Mouse (Mus musculus): Measurements from ENCODE around the gene Calr. TPM values are rescaled to one million over a fixed set of nuclear protein-coding genes. Genes with fewer than 3 reads are reported as not detected.

The Calr gene
- polyA plus RNA-seq (2012; rRNA removed) = 402 and 404 TPM in 2 replicates

DNA sequence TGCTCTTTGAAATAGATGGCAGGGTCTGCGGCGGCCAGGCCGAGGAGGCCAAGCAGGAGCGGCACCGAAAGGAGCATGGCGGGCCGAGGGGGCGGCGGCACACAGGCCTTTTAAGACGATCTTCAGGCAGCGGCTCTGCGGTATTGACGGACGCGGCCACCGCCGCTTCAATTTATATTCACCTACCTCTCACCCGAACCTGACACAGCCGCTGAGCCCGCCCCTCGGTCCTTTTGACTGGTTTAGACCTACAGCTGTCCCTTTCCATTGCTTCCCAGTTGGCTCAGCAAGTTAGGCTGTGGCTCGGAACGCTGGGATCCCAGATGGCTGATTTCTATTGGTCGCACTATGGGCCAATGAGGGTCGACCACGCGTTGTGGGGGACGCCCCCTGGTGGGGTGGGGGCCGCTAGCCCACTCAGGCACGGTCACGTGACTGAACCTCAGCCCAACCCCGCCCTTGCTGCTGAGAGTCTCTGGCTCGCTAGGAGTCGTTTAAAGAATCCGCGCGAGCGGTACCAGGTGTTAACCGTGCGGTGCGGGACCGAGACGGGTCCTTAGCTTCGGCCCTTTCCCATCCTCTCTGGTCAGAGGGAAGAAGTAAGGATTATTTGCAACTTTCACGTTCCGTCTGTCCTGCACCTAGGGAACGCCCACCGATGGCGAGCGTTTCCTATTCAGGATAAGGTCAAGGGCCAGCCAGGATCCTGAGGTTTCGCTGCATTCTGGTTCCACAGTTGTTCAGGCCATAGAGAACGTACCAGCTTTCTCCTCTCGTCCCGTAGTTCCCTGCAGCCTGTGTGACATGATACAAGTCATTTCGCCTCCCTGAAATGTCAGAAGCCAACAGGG lies at the start of gene Calr:
Gene Calr (minus strand): TSS at position 213 of the 851 bp plus-strand sequence.
- 1% methylated on average over 55 of the region's 55 CpGs for WGBS
- peak; percentile 98 for DNase-seq (ENCODE audit: low read depth, low spot score)

DNA sequence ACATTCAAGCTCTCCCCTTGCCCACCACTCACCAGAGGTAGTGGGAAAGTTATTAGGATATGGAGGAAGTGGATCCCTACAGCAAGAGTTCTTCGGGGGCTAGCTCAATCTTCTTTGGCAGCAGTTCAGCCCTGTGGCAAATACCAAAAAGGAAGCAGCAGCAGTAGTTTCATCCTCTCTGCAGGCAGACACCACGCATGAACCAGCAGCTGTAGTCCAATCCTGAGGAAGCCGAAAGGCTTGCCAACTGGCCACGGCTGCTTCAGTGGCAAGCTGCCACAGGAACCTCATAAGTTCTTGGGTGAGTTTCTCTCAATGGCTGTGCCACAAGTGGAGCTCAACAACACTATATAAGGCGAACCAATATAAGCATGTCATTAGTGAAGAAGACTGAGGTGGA lies 49.2 kb upstream of the Calr start:
- DNase-seq (ENCODE audit: low read depth, low spot score) = no peak
- WGBS = 81% methylated on average over 5 of the region's 5 CpGs

DNA sequence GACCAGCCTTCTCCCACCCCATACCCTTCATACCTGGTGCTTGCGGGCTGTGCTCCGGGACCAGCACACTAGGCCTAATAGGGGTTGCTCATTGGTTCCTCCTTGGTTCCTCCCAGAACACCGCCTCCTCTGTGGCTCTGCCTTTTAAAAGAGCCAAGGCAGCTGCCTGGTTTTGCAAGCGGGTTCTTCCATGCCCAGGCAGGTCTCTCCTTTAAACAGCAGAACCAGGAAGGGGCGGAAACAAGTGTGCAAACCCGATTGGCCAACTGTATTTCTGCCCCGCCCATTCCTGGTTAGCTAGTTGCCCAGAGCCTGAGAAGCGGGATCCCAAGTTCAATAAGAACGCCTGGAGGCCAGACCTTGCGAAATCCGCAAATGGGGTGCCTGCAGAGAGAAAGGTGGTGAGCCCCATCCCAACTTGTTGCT lies 47.0 kb upstream of the Calr start, which contains the start of gene Gcdh:
Gene Gcdh (minus strand): TSS at position 213 of the 426 bp plus-strand sequence.
- DNase-seq (ENCODE audit: low read depth, low spot score) = peak; percentile 99
- 0% methylated on average over 11 of the region's 11 CpGs for WGBS

DNA sequence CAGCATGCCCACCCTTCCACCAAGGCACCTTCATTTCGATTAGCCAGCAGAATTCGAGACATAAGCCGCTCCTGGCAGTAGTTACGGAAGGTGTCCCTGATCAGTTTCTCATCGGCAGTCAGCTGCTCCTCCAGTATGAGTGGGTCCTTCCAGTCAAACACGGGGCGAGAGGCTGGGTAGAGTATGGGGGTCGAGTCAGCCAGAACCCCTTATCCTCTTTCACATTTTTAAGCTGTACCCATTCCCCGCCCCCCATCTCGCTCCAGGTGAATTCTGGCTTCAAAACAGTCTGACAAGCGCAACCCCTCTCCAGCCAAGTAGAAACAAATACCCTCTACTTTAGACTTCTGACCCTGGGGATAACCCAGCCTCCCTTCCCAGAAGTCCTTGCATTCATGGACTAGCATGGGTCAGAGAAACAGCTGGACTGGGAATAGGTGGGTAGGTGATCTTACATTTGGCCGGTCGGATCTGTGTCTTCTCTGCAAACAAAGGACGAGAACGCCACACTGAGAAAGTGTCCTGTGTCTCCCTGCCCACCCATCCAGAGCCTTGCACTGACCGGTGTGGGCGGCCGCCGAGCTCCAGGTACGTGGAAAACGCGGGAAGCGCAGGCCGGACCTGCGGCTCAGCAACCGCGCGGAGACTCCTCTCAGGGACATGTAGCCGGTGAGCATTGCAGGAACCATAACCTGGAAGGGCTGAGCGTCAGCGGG lies 46.4 kb upstream of the Calr start:
- DNase-seq (ENCODE audit: low read depth, low spot score) = no peak
- WGBS = 12% methylated on average over 31 of the region's 31 CpGs

DNA sequence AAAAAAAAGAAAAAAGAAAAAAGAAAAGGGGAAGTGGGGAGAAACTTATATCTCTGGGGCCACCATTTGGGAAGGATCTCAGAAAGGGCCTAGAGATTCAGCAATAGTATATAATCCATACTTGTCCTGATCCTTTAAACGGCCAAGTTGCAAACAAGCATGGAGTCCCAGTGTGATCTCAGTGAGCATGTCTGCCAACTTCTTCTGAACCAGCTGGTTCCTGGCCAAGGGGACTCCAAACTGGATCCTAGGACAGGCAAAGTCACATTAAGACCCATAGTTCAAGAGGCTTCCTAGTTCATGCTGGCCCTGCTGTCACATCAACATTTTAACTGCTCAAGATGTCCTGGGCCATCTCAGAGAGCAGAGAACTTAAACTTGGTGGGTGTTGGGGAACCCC lies 42.4 kb upstream of the Calr start:
- no peak for DNase-seq (ENCODE audit: low read depth, low spot score)
- 86% methylated on average over 1 of the region's 1 CpGs for WGBS

DNA sequence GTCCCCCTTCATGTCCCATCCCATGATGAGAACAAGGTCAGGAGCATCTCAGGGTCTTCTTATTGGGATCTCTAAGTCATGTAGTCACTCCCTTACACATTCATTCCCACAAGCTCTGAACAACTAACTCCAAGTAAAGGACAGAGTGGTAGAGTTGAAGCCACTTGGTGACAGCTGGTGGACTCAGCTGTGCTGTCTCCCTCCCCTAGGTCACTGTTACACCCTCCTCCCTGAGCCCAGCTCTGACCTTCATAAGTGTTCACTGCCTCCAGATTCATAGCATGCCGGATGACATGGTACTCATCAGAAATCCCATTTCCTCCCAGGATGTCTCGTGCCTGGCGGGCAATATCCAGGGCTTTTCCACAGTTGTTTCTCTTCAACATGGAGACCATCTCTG lies 41.5 kb upstream of the Calr start:
- 93% methylated on average over 3 of the region's 3 CpGs for WGBS
- no peak for DNase-seq (ENCODE audit: low read depth, low spot score)

DNA sequence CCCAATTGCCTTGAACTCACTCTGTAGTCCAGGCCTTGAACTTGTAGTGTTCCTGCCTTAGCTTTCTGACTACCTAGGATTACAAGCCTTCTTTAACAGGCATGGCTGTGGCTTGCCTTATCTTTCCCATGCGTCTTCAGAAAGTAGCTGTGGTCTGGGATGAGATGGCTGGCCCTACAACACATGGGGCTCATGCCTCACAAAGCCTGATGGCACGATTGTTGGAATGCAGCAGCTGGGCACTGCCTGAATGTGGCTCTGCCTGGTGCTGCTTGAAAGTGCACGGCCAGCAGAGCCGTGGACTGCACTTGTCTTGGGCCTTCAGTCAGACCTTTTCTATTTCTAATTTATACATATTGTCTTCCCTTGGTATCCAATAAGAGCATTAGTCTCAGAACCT lies 38.0 kb upstream of the Calr start:
- 86% methylated on average over 4 of the region's 4 CpGs for WGBS
- DNase-seq (ENCODE audit: low read depth, low spot score) = no peak

DNA sequence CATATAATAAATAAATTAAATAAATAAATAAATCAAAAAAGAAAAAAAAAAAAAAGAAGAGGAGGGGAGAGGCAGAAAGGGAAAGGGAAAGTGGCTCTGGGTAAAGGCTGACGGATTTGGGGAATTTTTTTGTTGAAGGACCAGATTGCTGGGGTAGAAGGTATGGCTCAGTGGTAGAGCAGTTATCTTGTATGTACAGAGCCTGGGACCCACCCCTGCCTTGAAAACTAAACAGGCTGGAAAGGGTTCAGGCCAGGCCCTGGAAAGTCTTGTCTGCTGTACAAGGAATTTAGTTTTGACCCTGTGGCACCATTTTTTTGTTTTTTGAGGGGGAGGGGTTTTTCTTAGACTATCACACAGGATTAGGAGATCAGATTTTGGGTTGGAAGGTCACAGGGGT lies 32.2 kb upstream of the Calr start:
- WGBS = 79% methylated on average over 1 of the region's 1 CpGs
- no peak for DNase-seq (ENCODE audit: low read depth, low spot score)

DNA sequence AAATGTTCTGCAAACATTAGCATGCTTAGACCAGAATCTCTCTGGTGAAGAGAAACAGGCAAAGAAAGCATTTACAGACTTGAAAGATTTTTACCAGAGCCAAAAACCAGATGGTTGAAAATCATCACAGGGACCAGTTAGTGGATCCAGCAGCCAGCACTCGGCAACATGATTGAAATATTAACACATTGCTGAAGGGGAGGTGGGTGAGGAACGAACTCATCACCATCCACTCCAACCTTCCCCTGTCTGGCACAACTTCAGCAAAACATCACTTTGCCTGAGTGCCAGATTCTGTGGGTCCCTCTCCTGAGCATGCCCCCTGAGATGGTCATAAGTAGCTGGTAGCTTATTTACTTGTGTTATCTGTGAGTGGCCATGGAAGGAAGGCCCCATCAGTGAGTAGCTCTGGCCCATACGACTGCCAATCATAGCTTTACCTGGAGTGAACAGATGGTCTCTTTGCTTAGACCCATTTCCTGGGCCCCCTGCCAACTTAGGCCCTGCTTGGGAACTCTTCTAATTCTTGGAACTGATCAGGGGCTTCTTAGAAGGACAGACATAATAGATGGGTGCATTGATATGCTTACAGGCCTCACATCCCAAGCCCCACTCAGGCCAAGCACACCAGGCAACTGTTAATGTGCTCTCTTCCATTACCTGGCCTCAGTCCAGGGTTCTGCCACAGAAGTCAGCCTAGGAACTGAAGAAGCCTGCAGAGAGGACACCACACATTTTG lies 30.7 kb upstream of the Calr start:
- WGBS = 73% methylated on average over 3 of the region's 3 CpGs
- DNase-seq (ENCODE audit: low read depth, low spot score) = no peak

DNA sequence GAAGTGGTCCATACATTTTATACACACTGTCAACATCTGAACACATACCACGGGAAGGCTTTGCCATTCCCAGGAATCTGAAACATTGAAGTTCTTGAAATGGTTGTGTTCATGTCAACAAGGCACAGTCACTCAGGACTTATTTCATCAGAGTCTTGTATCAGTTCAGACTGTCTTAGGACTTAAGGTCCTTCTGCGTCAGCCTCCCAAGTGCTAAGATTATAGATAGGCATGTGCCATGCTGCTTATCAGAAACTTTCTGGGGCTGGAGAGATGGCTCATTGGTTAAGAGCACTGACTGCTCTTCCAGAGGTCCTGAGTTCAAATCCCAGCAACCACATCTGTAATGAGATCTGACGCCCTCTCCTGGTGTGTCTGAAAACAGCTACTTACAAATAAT lies 27.6 kb upstream of the Calr start:
- no peak for DNase-seq (ENCODE audit: low read depth, low spot score)

DNA sequence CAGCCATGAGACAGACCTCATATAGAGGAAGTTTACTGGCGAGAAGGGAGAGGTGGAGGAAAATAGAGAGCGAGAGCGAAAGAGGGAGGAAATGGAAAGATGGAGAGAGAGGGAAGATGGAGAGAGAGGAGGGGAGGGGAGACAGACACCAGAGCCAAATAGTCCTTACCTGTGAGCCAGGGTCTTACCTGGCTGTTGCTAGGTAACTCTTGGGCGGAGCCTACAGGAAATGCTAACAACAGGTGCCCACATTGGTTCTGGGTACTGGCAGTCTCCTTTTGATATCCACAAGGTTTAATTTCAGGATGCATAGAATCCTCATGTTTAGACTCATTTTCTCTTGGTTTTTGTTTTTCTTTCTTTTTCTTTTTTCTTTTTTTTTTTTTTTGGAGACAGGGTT lies 26.3 kb upstream of the Calr start:
- 75% methylated on average over 4 of the region's 4 CpGs for WGBS
- DNase-seq (ENCODE audit: low read depth, low spot score) = no peak

More for the DNA sequence above, 27.6 kb upstream of the Calr start:
- 90% methylated on average over 3 of the region's 3 CpGs for WGBS

DNA sequence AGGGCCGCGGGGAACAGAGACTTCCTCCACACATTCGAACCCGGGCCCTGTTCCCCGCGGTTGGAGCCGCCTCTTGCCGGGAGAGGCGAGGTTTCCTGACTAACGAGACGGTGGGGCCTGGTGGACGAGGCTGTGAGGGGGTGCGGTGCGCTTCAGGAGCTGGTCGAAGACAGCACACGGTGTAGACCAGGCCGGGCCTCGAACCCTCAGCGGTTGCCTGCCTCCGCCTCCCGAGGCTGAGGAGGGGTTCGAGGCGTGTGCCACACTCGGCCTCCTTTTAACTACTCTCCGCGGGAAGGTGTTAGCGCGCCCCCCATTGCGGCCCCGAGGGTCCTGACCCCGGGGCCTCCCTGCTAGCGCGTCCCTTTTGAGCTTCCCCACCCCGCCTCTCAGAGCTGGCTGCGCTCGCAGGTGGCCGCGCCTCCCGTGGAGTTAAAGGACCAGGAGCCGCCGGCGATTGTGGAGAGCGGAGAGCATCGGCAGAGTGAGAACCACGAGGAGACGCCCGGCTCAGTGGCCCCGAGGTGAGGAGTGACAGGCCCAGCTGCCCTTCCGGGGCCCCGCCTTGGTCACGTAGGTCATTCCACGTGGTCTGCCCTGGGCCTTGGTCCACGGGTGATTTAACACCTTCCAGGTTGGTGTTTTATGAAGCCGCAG lies 25.7 kb upstream of the Calr start:
- no peak for DNase-seq (ENCODE audit: low read depth, low spot score)

DNA sequence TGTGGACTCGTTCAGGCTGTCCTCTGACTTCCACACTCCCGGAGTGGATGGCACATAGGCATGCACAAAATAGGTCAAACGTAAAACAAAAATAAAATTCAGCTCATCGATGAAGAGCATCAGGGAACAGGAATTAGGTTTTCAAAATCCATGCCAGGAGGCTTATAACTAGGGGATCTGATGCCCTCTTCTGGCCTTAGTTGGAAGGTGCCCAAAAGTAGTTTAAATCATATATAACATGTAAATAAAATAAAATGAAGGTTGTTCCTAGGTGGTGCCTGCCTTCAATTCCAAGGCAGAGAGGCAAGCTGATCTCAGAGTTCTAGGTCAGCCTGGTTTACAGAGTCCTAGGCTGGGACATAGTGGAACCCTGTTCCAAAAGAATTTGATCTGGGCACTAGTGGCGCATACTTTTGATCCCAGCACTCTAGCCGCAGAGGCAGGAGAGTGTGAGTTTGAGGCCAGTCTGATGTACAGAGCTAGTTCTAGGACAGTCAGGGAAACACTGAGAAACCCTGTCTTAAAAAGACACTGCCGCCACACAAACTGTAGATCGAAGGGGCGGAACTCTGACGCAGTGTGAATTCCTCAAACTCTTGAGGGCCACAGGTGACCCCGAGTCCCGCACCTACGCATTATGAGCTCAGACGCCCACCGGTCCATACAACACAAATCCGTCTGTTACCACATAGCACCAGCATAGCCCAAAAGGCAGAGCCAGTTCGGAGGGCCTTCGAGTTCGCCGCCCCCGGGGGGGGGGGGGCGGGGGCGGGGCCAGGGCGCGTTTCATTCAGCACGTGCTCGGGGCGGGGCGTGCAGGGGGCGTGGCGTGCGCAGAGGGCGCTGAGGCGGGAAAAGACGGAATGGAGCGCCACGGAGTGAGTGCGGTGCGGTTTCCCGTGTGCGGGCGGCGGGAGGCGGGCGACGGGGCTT lies 24.9 kb upstream of the Calr start, which contains the start of gene Syce2:
Gene Syce2 (plus strand): TSS at position 736 of the 933 bp plus-strand sequence.
- DNase-seq (ENCODE audit: low read depth, low spot score) = peak; percentile 24
- 6% methylated on average over 43 of the region's 46 CpGs for WGBS

More for the DNA sequence above, 25.7 kb upstream of the Calr start:
- 3% methylated on average over 54 of the region's 54 CpGs for WGBS

DNA sequence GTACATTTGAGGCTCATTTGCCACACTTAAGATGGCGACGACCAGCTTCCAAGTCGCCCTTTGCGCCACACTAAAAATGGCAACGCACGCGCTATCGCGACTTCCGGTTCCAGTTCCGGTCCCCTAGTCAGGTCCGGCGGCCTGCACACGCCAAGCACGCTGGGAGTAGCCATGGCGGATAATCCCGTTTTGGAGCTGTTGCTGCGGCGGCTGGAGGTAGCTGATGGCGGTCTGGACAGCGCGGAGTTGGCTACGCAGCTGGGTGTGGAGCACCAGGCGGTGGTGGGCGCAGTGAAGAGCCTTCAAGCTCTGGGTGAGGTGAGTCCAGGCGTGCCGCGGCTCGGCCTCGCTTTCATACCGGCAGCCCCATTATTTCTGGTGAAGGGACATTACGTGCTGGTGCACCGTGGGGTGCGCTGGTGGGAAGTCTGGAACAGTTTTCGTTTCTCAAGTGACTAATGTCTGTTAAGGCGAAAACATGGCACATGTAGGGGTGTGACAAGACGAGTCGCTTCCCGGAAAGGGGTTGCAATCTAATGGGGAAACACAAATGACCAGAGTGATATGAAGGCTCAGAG lies 10.2 kb upstream of the Calr start, which contains the start of gene Farsa:
Gene Farsa (plus strand): TSS at position 126 of the 578 bp plus-strand sequence.
- peak; percentile 84 for DNase-seq (ENCODE audit: low read depth, low spot score)
- WGBS = under 1% methylated on average over 39 of the region's 39 CpGs

DNA sequence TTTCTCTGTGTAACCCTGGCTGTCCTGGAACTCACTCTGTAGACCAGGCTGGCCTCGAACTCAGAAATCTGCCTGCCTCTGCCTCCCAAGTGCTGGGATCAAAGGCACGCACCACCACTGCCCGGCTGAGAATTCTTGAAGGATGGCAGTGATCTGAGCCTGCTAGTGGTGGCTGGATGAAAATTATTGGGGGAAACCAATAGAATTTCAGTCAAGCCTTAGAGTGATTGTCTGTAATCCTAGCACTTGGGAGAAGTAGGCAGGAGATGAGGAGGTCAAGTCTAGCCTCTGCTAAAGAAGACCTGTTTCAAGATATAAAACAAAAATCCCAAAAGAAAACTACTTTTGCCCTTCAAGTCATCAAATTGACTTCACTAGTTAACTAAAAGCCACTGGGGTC lies 9.7 kb upstream of the Calr start:
- WGBS = 93% methylated on average over 3 of the region's 3 CpGs
- DNase-seq (ENCODE audit: low read depth, low spot score) = no peak

DNA sequence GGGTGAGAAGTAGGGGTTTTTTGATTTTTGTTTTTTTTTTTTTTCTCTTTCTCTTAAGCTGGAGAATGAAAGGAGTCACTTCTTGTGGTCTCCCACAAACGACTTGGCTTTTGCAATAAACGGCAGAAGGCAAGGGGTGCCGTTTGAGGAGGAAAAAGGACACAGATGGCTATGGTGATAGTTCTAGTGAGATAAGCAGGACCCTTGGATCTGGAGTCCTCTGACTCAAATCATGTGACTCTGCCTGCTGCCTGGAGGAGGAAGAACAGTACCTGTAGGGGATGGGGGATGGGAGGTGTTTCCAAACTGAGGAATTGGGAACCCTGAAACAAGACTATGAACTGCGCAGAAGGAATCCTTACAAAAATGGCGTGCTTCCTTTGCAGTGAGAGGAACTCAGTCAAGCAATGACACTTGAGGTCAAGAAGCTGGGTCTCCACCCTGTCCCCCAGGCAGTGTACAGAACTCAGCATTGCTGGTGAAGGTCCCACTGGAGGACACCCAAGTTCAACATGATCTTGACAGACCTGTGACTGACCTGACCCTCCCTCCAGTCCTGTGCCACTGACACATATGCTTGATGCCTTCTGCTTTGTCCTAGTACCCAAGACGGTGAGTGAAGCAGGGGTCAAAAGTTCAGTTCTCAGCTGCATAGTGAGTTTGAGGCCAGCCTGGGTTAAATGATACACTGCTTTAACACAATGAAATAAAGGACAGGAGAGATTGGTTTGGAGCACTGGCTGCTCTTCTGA lies 1.1 kb upstream of the Calr start:
- DNase-seq (ENCODE audit: low read depth, low spot score) = no peak
- 33% methylated on average over 6 of the region's 6 CpGs for WGBS

DNA sequence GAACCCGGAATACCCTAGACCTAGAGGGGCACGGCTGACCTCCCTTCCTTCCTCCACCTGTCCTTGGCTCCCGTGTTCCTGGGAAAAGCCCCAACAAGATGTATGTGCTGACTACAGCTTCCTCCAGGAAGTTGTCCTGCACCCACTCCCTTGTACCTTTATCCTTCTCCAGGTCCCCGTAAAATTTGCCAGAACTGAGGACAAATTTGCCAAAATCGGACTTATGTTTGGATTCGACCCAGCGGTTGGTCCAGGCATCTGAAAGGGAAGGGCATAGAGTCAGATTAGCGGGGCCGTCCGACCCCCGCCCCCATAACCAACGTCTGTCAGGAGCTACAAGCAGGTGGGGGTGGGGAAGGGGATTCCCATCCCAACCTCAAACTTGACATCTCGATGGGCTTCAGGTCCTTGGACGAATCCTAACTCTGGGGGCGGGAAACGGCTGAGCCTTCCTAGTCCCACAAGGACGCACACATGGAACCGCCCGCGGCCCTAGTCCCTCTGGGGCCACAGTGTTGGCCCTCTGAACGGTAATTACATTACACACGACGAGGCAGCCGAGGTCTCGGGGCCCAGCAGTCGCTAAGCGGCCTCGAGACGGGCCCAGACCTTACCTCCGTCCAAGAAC lies 526 bp downstream of the Calr start:
- under 1% methylated on average over 30 of the region's 30 CpGs for WGBS
- no peak for DNase-seq (ENCODE audit: low read depth, low spot score)
